Mouse (Mus musculus) urinary bladder, postnatal 4 days (tissue): ENCODE measurements around the gene Myo7a.

Source experiments
- DNase-seq, 2 experiments: peaks; one replicate each; pipeline ENCODE4 v3.0.0; 2021 to 2022; ENCODE audit warnings: low spot score in 2 of 2

Gene Myo7a

GRCm38 (mm10) chr7:98119179-98119960, at the start of gene Myo7a:
Myo7a (minus strand) TSS chr7:98119524.
- DNase-seq, result peak in 1 of 2 experiments; percentile 44

GRCm38 (mm10) chr7:98164999-98165528, 45.7 kb upstream of the Myo7a start:
- DNase-seq, result peak in 1 of 2 experiments; percentile 49

GRCm38 (mm10) chr7:98164382-98164998, 45.2 kb upstream of the Myo7a start:
- DNase-seq, result no peak

- DNase-seq, result no peak
These were observed 44.4 kb upstream of the Myo7a start for GRCm38 (mm10) chr7:98163700-98164099.

- DNase-seq, result no peak
These were observed 42.9 kb upstream of the Myo7a start for GRCm38 (mm10) chr7:98162239-98162638.

GRCm38 (mm10) chr7:98160041-98160740, 40.9 kb upstream of the Myo7a start:
- no peak for DNase-seq

- peak; percentile 58 to 73 for DNase-seq
These were observed 39.2 kb upstream of the Myo7a start for GRCm38 (mm10) chr7:98158481-98158880.

- DNase-seq, result no peak
These were observed 38.5 kb upstream of the Myo7a start for GRCm38 (mm10) chr7:98157636-98158332.

GRCm38 (mm10) chr7:98156280-98156665, 36.9 kb upstream of the Myo7a start:
- DNase-seq, result no peak

GRCm38 (mm10) chr7:98155546-98156279, 36.4 kb upstream of the Myo7a start:
- peak in 1 of 2 experiments; percentile 53 for DNase-seq

- no peak for DNase-seq
These were observed 34.6 kb upstream of the Myo7a start for GRCm38 (mm10) chr7:98153892-98154291.

- DNase-seq, result no peak
These were observed 34.0 kb upstream of the Myo7a start for GRCm38 (mm10) chr7:98153345-98153744.

GRCm38 (mm10) chr7:98152400-98152799, 33.1 kb upstream of the Myo7a start:
- DNase-seq, result no peak

GRCm38 (mm10) chr7:98150525-98150924, 31.2 kb upstream of the Myo7a start:
- no peak for DNase-seq

- no peak for DNase-seq
These were observed 30.5 kb upstream of the Myo7a start for GRCm38 (mm10) chr7:98149802-98150201.

GRCm38 (mm10) chr7:98148721-98149407, 29.5 kb upstream of the Myo7a start:
- DNase-seq, result no peak

- no peak for DNase-seq
These were observed 28.4 kb upstream of the Myo7a start for GRCm38 (mm10) chr7:98147766-98148165.

GRCm38 (mm10) chr7:98146447-98146845, 27.1 kb upstream of the Myo7a start:
- no peak for DNase-seq

GRCm38 (mm10) chr7:98145842-98146446, 26.6 kb upstream of the Myo7a start:
- DNase-seq, result no peak

- DNase-seq, result no peak
These were observed 26.1 kb upstream of the Myo7a start, which contains the start of gene Omp for GRCm38 (mm10) chr7:98145402-98145801. Omp (minus strand) TSS chr7:98145502.
